Mouse (Mus musculus) midbrain, embryonic 13.5 days (tissue): ENCODE data around the gene Lemd1. TPM values are rescaled to one million over a fixed set of nuclear protein-coding genes. Genes with fewer than 3 reads are reported as not detected.

Source experiments
- ATAC-seq: fragments of 200-750 bp; cut with Nextera tagmentation; 2 replicates; pipeline ENCODE4 v1.8.0; 2017; ENCODE audit warnings: mild to moderate bottlenecking, moderate TSS enrichment, moderate library complexity
- H3K27ac ChIP-seq: fragments of 300-500 bp; sonication (generic); 2 replicates; pipeline ENCODE4 v1.5.1; 2015; ENCODE audit warnings: inconsistent platforms, mild to moderate bottlenecking, moderate library complexity
- H3K27me3 ChIP-seq: fragments of 300-500 bp; sonication (generic); 2 replicates; pipeline ENCODE4 v1.6.1; 2015; ENCODE audit warnings: mild to moderate bottlenecking, inconsistent platforms
- H3K36me3 ChIP-seq: fragments of 300-500 bp; sonication (generic); 2 replicates; pipeline ENCODE4 v1.6.1; 2015; ENCODE audit warnings: mild to moderate bottlenecking, inconsistent platforms
- H3K4me1 ChIP-seq: fragments of 300-500 bp; sonication (generic); replicated peaks from 2 replicates; pipeline ENCODE4 v1.6.1; 2015; ENCODE audit warnings: inconsistent platforms
- H3K4me2 ChIP-seq: fragments of 300-500 bp; sonication (generic); replicated peaks from 2 replicates; pipeline ENCODE4 v1.6.1; 2015; ENCODE audit warnings: moderate library complexity, mild to moderate bottlenecking, inconsistent platforms
- H3K4me3 ChIP-seq: fragments of 300-500 bp; sonication (generic); replicated peaks from 2 replicates; pipeline ENCODE4 v1.5.1; 2015; ENCODE audit warnings: mild to moderate bottlenecking, inconsistent platforms
- H3K9ac ChIP-seq: fragments of 300-500 bp; sonication (generic); replicated peaks from 2 replicates; pipeline ENCODE4 v1.6.1; 2015; ENCODE audit warnings: mild to moderate bottlenecking, inconsistent platforms
- H3K9me3 ChIP-seq: fragments of 300-500 bp; sonication (generic); 2 replicates; pipeline ENCODE4 v1.6.1; 2016; ENCODE audit warnings: mild to moderate bottlenecking, inconsistent platforms
- WGBS: fragments of 180-500 bp; shearing (Covaris S2); methylation state at CpG from one replicate; pipeline ENCODE4 v1.1.7; 2015; 5-methylcytosine and 5-hydroxymethylcytosine counted together
- polyA plus RNA-seq: library from polyadenylated mRNA; unstranded; fragments of >200 nt; fragmentation: Nextera tagmentation; extraction: Ambion mirVana; gene quantifications from 2 replicates; pipeline ENCODE4 v1.2.1, GENCODE M21; 2015

The Lemd1 gene
- polyA plus RNA-seq, 1 experiment from 2014 or later: 19.5 TPM

DNA sequence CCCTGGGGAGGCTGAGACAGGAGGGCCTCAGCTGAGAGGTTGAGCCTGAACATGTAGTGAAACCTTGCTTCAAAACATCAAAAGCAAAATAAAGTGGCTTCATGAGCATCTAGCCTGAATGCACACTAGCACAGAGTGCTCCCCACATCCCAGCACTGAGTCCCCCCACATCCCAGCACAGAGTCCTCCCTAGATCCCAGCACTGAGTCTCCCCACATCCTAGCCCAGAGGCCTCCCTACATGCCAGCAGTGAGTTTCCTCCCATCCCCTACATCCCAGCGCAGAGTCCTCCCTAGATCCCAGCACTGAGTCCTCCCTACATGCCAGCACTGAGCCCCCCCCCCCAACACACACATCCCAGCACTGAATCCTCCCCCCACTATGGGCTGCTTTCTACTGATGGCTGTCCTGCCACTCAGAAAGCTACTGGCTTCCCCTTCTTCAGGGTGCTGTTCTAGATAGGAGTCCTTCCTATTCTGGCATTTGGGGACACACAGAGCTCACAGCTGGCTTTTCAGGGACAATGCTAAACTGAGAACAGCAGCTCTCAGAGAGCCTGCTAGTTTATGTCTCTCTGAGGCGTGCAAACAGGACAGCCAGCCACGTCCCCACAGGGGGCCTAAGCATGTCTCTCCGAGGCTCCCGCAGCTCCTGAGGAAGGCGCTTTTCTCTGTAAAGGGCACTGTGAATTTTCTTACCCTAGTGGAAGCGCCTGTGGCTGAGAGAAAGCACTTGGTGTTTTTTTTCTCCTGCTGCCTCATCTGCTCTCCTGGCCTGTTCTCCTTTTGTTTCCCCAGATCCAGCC, 40.4 kb downstream of the Lemd1 start:
- WGBS: 26% methylated on average over 7 of the region's 7 CpGs
- H3K4me3 ChIP-seq: no peak overlapping the region
- 0 out of 2 replicates have a peak, but pooled peaks cover 2% of the 10 kb centered on the region for H3K27me3 ChIP-seq
- H3K9me3 ChIP-seq: no peaks in the 10 kb centered on the region
- H3K36me3 ChIP-seq: peaks cover 5% of the 10 kb centered on the region
- H3K4me1 ChIP-seq: peaks cover 8% of the 10 kb centered on the region
- H3K4me2 ChIP-seq: no peak overlapping the region
- peak; percentile 62 for ATAC-seq
- H3K27ac ChIP-seq: peak overlapping the region; percentile 64
- H3K9ac ChIP-seq: peak overlapping the region; percentile 44; the same call in 1 of the 2 replicates

DNA sequence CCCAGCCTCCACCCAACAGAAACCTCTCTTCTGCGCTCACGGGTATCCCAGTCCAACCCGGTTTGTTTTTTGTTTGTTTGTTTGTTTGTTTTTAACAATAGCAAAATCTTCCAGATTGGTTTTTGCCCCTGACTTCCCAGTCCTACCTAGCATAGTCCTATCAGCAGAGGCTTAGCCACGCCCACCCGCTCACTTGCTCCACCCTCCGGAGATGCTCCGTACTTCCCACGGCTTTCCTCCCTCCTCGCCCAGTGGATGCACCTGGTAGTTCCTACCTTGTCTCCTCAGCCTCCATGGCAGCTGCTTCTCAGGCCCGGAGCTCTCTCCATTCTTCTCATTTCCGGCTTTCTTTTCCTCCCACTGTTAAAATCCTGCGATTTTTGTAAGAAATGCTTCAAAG, 42.3 kb downstream of the Lemd1 start:
- 0 out of 2 replicates have a peak, but pooled peaks have one; percentile 60 for ATAC-seq
- H3K36me3 ChIP-seq: peaks cover 5% of the 10 kb centered on the region
- no peak overlapping the region for H3K4me2 ChIP-seq
- WGBS: 25% methylated on average over 12 of the region's 12 CpGs
- H3K27me3 ChIP-seq: 0 out of 2 replicates have a peak, but pooled peaks cover 2% of the 10 kb centered on the region
- H3K27ac ChIP-seq: no peak overlapping the region
- H3K9me3 ChIP-seq: no peaks in the 10 kb centered on the region
- H3K4me1 ChIP-seq: peaks cover 8% of the 10 kb centered on the region
- H3K4me3 ChIP-seq: no peak overlapping the region
- no peak overlapping the region for H3K9ac ChIP-seq

DNA sequence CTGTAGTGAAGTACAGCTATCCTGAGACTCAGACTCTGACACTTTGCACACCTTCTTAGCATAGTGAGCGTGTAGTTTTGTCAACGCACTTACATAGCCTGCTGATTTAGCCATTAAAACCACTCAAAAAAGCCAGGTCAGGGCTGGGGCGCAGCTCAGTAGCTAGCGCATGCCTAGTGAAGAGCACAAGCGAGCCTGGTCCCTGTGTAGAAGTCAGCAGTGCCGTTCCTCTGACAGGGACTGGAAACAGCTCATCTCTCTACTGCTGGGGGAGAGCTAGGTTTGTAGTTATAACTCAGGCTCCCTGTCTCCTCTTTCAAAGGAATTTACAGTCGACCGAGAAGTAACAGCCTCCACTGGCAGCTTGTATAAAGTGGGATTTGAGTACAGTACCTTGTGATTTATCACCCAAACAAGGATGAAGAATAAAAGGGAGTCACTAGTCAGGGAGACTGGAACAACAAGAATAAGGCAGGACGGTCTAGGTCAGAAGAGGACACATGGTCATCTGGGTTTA, 43.6 kb downstream of the Lemd1 start:
- H3K4me2 ChIP-seq: no peak overlapping the region
- H3K27ac ChIP-seq: no peak overlapping the region
- no peak overlapping the region for H3K9ac ChIP-seq
- 0 out of 2 replicates have a peak, but pooled peaks cover 2% of the 10 kb centered on the region for H3K27me3 ChIP-seq
- WGBS: 76% methylated on average over 9 of the region's 9 CpGs
- ATAC-seq: no peak
- peaks cover 8% of the 10 kb centered on the region for H3K4me1 ChIP-seq
- H3K4me3 ChIP-seq: no peak overlapping the region
- no peaks in the 10 kb centered on the region for H3K9me3 ChIP-seq
- peaks cover under 1% of the 10 kb centered on the region; the same call in 1 of the 2 replicates for H3K36me3 ChIP-seq

DNA sequence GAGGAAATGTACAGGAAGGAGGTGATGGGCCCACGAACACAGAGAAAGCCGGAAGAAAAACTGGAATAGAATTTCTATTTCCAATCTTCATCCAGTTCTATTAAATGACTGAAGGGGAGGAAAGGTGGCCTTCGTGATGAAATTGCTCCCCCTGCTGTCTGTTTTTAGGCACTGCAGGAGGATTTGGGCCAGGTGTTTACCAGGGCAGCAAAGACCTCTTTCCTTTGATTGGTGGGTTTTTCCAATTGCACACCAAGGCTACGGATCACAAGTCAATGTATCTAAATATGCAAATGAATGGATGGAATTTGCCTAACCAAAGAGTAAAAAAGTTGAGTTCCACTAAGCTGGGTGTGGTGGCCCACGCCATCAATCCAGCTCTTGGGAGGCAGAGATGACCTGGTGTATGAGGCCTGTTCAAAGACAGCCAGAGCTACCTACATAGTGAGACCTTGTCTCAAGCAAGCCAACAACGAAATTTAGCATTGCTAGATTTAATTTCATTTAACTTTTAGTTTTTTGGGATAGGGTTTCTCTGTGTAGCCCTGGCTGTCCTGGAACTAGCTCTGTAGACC, 46.4 kb downstream of the Lemd1 start:
- Histone ChIP-seq H3K4me3 (no peak overlapping the region), H3K27ac (no peak overlapping the region), H3K27me3 (no peaks in the 10 kb centered on the region), H3K4me2 (no peak overlapping the region), H3K9ac (no peak overlapping the region), H3K9me3 (no peaks in the 10 kb centered on the region), H3K36me3 (no peaks in the 10 kb centered on the region; the same call in 1 of the 2 replicates), H3K4me1 (no peaks in the 10 kb centered on the region)
- WGBS: 20% methylated on average over 6 of the region's 6 CpGs
- no peak for ATAC-seq

DNA sequence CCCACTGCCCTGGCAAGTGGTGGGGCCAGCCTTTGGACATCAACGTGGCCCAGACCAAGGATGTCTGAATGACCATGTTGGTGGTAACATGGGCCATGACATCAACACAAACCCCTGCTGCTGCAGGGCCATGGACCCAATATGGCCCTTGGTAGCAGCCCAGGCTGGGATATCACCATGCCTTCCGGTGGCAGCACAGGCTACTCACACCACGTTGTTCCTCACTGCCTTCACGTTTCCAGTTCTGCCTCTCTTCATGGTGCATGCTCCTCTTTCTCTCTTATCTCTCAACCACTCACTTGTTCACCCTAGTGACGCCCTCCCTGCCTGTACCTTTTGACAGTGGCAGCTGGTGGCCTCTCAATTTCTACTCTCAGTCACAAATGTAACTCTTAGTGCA, 53.8 kb downstream of the Lemd1 start:
- Histone ChIP-seq H3K27me3 (no peaks in the 10 kb centered on the region), H3K9ac (no peak overlapping the region), H3K4me2 (no peak overlapping the region), H3K4me1 (no peaks in the 10 kb centered on the region), H3K4me3 (no peak overlapping the region), H3K27ac (no peak overlapping the region), H3K36me3 (no peaks in the 10 kb centered on the region), H3K9me3 (no peaks in the 10 kb centered on the region)
- ATAC-seq: no peak
- WGBS: 83% methylated on average over 5 of the region's 5 CpGs

DNA sequence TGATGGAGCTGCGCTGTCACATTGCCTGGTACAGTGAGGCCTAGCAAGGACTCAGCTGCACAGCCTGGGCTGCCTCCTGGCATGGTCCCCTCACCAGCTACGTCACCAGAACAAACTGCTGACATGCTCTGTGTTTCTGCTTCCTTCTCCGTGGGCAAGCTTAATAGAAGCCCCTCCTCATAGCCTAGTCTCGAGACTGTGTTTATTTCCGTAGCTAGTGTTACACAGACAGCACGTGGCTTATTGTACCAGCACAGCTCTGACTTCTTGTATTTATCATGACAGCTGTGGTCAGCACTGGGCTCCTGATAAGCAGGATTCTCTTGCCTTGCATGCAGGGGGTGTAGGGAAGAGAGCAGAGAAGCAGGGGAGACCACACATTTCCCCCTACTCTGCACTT, 54.9 kb downstream of the Lemd1 start:
- ATAC-seq: no peak
- H3K4me3 ChIP-seq: no peak overlapping the region
- no peak overlapping the region for H3K9ac ChIP-seq
- H3K36me3 ChIP-seq: no peaks in the 10 kb centered on the region
- no peaks in the 10 kb centered on the region for H3K4me1 ChIP-seq
- H3K9me3 ChIP-seq: no peaks in the 10 kb centered on the region
- no peak overlapping the region for H3K27ac ChIP-seq
- 72% methylated on average over 6 of the region's 6 CpGs for WGBS
- no peak overlapping the region for H3K4me2 ChIP-seq
- H3K27me3 ChIP-seq: no peaks in the 10 kb centered on the region

DNA sequence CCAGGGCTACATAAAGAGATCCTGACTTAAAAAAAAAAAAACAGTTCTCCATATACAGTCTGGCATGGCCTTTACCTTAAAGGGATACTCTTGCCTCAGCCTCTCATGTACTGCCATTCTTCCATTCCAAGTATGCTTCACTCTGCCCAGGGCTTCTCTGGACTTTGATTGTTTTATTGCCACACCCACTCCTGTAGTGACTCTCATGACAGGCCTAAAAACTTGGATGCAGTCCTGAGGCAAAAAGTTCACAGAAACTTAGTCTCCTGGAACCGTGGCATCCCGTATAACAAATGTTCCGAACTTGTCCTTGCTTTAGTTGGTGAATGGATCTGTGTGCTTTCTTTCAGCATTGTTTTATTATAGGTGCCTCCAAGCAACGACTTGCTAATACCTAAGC, 55.4 kb downstream of the Lemd1 start:
- H3K27me3 ChIP-seq: no peaks in the 10 kb centered on the region
- H3K9me3 ChIP-seq: no peaks in the 10 kb centered on the region
- H3K27ac ChIP-seq: no peak overlapping the region
- no peak overlapping the region for H3K4me2 ChIP-seq
- H3K9ac ChIP-seq: no peak overlapping the region
- H3K4me1 ChIP-seq: no peaks in the 10 kb centered on the region
- no peak overlapping the region for H3K4me3 ChIP-seq
- 87% methylated on average over 4 of the region's 4 CpGs for WGBS
- H3K36me3 ChIP-seq: no peaks in the 10 kb centered on the region
- ATAC-seq: no peak

DNA sequence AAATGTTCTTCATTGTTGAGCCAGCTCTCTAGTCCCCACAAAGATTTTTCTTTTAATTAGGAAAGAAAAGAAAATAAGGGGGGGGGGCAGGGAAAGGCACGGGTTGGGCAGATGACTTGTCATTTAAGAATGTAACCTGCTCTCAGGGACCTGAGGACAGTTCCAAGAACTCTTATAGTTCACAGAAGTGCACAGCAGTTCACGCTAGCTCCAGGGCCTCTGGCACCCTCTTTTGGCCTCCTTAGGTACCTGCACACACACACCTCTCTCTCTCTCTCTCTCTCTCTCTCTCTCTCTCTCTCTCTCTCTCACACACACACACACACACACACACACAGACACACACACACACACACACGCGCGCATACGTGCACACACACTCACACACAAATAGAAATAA, 63.2 kb downstream of the Lemd1 start:
- peaks cover 6% of the 10 kb centered on the region; the same call in 1 of the 2 replicates for H3K36me3 ChIP-seq
- H3K4me2 ChIP-seq: no peak overlapping the region
- H3K4me3 ChIP-seq: no peak overlapping the region
- WGBS: 81% methylated on average over 6 of the region's 6 CpGs
- H3K27me3 ChIP-seq: no peaks in the 10 kb centered on the region
- H3K4me1 ChIP-seq: no peaks in the 10 kb centered on the region
- ATAC-seq: no peak
- no peak overlapping the region for H3K9ac ChIP-seq
- no peaks in the 10 kb centered on the region for H3K9me3 ChIP-seq
- H3K27ac ChIP-seq: no peak overlapping the region

DNA sequence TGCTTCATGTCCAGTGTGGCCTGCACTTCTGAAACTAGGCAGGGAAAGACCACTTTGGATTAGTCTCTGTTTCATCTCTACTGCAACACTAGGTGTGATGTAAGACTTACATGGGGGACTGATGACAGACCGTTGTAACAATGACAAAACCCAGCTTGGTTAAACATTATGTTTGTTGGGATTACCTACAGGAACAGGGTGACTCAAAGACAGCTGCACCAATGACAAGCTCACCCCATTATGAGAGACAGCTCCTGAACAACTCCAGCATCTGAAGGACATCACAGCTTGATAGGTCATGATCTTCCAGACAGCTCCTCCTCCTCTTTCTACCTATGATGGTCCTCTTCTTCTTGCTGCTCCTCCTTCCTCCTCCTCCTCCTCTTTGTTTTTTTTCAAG, 69.1 kb downstream of the Lemd1 start:
- no peaks in the 10 kb centered on the region for H3K9me3 ChIP-seq
- H3K27me3 ChIP-seq: no peaks in the 10 kb centered on the region
- ATAC-seq: no peak
- H3K4me1 ChIP-seq: peaks cover 3% of the 10 kb centered on the region; the same call in 1 of the 2 replicates
- no peak overlapping the region for H3K4me3 ChIP-seq
- H3K4me2 ChIP-seq: no peak overlapping the region
- 84% methylated on average over 1 of the region's 1 CpGs for WGBS
- no peak overlapping the region for H3K27ac ChIP-seq
- H3K36me3 ChIP-seq: peaks cover 6% of the 10 kb centered on the region; the same call in 1 of the 2 replicates
- no peak overlapping the region for H3K9ac ChIP-seq

DNA sequence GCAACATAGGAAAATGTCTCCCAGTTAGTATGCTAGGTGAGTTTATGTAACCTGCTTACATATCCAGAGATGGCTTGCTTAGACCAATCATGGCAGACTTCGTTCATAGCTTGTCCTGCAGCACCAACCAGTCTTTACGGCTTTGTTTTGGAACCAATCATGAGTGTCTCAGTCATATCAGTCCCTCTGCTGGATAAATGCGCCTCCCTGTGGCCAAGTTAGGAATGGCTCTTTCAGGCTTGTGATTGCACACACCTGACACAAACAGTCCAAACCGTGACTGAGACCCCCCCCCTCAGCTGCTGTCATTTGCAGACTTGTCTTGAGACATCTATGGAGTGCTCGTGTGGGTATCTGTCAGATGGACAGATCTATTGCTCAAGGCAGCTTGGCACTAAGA, 69.8 kb downstream of the Lemd1 start:
- Histone ChIP-seq H3K4me2 (no peak overlapping the region), H3K36me3 (peaks cover 6% of the 10 kb centered on the region; the same call in 1 of the 2 replicates), H3K27ac (no peak overlapping the region), H3K27me3 (no peaks in the 10 kb centered on the region), H3K4me3 (no peak overlapping the region), H3K9ac (no peak overlapping the region), H3K9me3 (no peaks in the 10 kb centered on the region), H3K4me1 (peaks cover 3% of the 10 kb centered on the region; the same call in 1 of the 2 replicates)
- WGBS: 77% methylated on average over 5 of the region's 5 CpGs
- ATAC-seq: no peak

DNA sequence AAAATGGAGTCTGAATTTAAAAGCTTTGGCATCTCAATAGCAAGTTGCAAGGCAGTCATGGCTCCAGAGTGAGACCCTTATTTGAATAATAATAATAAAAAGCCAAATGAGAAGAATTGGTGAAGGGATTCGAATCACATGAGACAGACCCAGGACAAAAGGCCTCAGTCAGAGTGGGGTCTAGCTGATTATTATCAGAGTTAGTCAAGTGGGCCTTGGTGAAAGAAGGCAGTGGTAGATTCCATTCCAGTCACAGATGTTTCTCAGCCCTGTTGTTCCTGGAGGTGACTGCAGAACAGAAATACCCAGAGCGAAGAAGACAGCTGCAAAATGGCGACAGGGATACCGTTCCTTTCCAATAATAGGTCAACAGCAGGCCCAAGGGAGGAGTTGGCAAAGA, 72.4 kb downstream of the Lemd1 start:
- Histone ChIP-seq H3K9me3 (no peaks in the 10 kb centered on the region), H3K4me1 (peaks cover 3% of the 10 kb centered on the region; the same call in 1 of the 2 replicates), H3K4me3 (no peak overlapping the region), H3K4me2 (no peak overlapping the region), H3K27ac (no peak overlapping the region), H3K36me3 (no peaks in the 10 kb centered on the region), H3K27me3 (no peaks in the 10 kb centered on the region), H3K9ac (no peak overlapping the region)
- no peak for ATAC-seq
- WGBS: 74% methylated on average over 4 of the region's 4 CpGs

DNA sequence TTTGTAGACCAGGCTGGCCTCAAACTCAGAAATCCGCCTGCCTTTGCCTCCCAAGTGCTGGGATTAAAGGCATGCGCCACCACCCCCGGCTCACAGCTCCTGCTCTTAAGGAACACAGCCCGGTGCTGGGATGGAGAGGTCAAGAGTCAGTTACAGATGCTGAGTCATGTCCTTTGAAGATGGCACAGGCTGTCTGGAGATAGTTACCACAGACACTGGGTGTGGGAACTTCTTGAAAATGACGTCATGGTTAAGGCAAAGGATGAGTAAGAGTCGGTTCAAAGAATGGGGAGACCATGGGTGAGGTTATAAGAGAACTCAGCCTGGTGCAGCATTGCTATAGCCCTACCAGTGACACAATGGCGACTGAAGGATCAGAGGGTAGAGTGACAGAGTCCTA, 73.3 kb downstream of the Lemd1 start:
- H3K4me3 ChIP-seq: no peak overlapping the region
- no peaks in the 10 kb centered on the region for H3K27me3 ChIP-seq
- peaks cover 11% of the 10 kb centered on the region for H3K4me1 ChIP-seq
- ATAC-seq: no peak
- H3K27ac ChIP-seq: no peak overlapping the region
- no peak overlapping the region for H3K9ac ChIP-seq
- no peaks in the 10 kb centered on the region for H3K9me3 ChIP-seq
- H3K36me3 ChIP-seq: no peaks in the 10 kb centered on the region
- H3K4me2 ChIP-seq: no peak overlapping the region
- 63% methylated on average over 7 of the region's 7 CpGs for WGBS
